Mouse (Mus musculus) liver, embryonic 14.5 days (tissue): ENCODE measurements around the gene Acaca. TPM values are rescaled to one million over a fixed set of nuclear protein-coding genes. Genes with fewer than 3 reads are reported as not detected.

Experiments
- ATAC-seq: fragments of 200-750 bp; cut with Nextera tagmentation; 2 replicates; pipeline ENCODE4 v1.8.0; 2017; ENCODE audit warnings: moderate number of reproducible peaks, mild to moderate bottlenecking, moderate library complexity; ENCODE audit not compliant: insufficient read depth
- DNase-seq, 3 experiments: peaks; one replicate each; pipeline ENCODE4 v3.0.0-alpha.2; 2012 to 2013; ENCODE audit warnings: low read depth in 3 of 3, low spot score in 3 of 3
- H3K27ac ChIP-seq: fragments of 300-500 bp; sonication (generic); 2 replicates; pipeline ENCODE4 v1.5.1; 2014; ENCODE audit warnings: moderate library complexity, mild to moderate bottlenecking, control low read depth, inconsistent platforms
- H3K27me3 ChIP-seq: fragments of 300-500 bp; sonication (generic); 2 replicates; pipeline ENCODE4 v1.6.1; 2014; ENCODE audit warnings: mild to moderate bottlenecking, low read length, moderate library complexity; ENCODE audit not compliant: control insufficient read depth, insufficient read depth
- H3K36me3 ChIP-seq: fragments of 300-500 bp; sonication (generic); replicated peaks from 2 replicates; pipeline ENCODE4 v1.6.1; 2014; ENCODE audit warnings: low read depth; ENCODE audit not compliant: control insufficient read depth, insufficient read depth
- H3K4me1 ChIP-seq, 2 experiments: fragments of 200-500 bp in 1 of 2; fragments of 300-500 bp in 1 of 2; sonication (generic) in 1 of 2; replicated peaks; 2 replicates each; pipeline ENCODE4 v1.6.1; 2012 to 2014; ENCODE audit warnings: antibody characterized with exemption in 1 of 2, inconsistent platforms in 1 of 2, low read length in 1 of 2; ENCODE audit not compliant: control insufficient read depth in 2 of 2, insufficient read depth in 2 of 2
- H3K4me2 ChIP-seq: fragments of 300-500 bp; sonication (generic); 2 replicates; pipeline ENCODE4 v1.6.1; 2014; ENCODE audit warnings: low read depth, mild to moderate bottlenecking, control low read depth, moderate library complexity
- H3K4me3 ChIP-seq, 2 experiments: fragments of 200-500 bp in 1 of 2; fragments of 300-500 bp in 1 of 2; sonication (generic) in 1 of 2; 2 replicates each; pipeline ENCODE4 v1.5.1; 2012 to 2014; ENCODE audit warnings: low read depth in 2 of 2, low read length in 2 of 2, mild to moderate bottlenecking in 2 of 2, control low read depth in 1 of 2, inconsistent platforms in 1 of 2, moderate library complexity in 1 of 2; ENCODE audit not compliant: insufficient read depth in 1 of 2
- H3K9ac ChIP-seq: fragments of 300-500 bp; sonication (generic); replicated peaks from 2 replicates; pipeline ENCODE4 v1.6.1; 2014; ENCODE audit warnings: mild to moderate bottlenecking, control low read depth, moderate library complexity
- H3K9me3 ChIP-seq: fragments of 300-500 bp; sonication (generic); 2 replicates; pipeline ENCODE4 v1.6.1; 2016; ENCODE audit warnings: low read length, mixed read lengths; ENCODE audit not compliant: control insufficient read depth
- CTCF ChIP-seq: IDR thresholded peaks from 2 replicates; pipeline ENCODE4 v1.5.1; 2016; ENCODE audit warnings: antibody characterized with exemption, low read depth, control low read depth
- EP300 ChIP-seq: IDR thresholded peaks from 2 replicates; pipeline ENCODE4 v1.6.1; 2016; ENCODE audit warnings: antibody characterized with exemption, low read depth
- WGBS: fragments of 180-500 bp; shearing (Covaris S2); extraction: QIAGEN DNeasy Blood & Tissue Kit; methylation state at CpG from one replicate; pipeline ENCODE4 v1.1.7; 2014; ENCODE audit not compliant: insufficient replicate concordance; 5-methylcytosine and 5-hydroxymethylcytosine counted together
- polyA plus RNA-seq, 2 experiments: library from polyadenylated mRNA; depleted of rRNA in 1 of 2; stranded (reverse) in 1 of 2; unstranded in 1 of 2; fragments of >200 nt; fragmentation: Nextera tagmentation in 1 of 2; extraction: Ambion mirVana in 1 of 2; gene quantifications; 2 replicates each; pipeline versions ENCODE4 v1.2.1 to v1.2.3; 2012 to 2014

The Acaca gene
- polyA plus RNA-seq, 2 experiments, result 4.7 to 6.6 TPM

DNA sequence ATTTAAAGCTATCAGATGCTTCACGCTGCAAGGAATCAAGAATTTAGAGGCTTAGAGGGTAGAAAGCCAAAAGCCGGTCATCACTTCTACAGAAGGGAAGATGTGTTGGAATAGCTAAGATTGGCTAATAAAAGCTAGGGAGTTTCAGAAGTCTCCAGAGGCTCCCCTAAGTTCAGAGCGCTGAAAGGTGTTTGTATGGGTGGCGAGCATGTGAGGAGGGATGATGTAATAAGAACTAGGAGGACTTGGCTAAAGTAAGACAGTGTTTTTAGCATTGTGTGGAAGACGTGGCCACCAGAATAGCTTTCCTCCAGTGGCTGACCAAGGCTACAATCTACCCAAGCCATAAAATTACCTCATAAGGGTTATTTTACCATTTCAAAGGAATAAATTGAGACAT, 15.8 kb upstream of the Acaca start:
- Histone ChIP-seq H3K27me3 (no peaks in the 10 kb centered on the region), H3K36me3 (peaks cover 7% of the 10 kb centered on the region), H3K9me3 (no peaks in the 10 kb centered on the region), H3K4me3 (no peak overlapping the region), H3K9ac (no peak overlapping the region), H3K27ac (no peak overlapping the region), H3K4me1 (no peaks in the 10 kb centered on the region), H3K4me2 (no peak overlapping the region)
- no peak for ATAC-seq
- TF ChIP-seq CTCF (no peak), EP300 (no peak)
- no peak for DNase-seq
- WGBS, result 78% methylated on average over 5 of the region's 5 CpGs

- H3K27ac ChIP-seq, result no peak overlapping the region
- H3K4me2 ChIP-seq, result no peak overlapping the region
- no peak for DNase-seq
- H3K4me3 ChIP-seq, result no peak overlapping the region
- no peaks in the 10 kb centered on the region for H3K9me3 ChIP-seq
- no peaks in the 10 kb centered on the region for H3K4me1 ChIP-seq
- TF ChIP-seq CTCF (no peak), EP300 (no peak)
- ATAC-seq, result no peak
- H3K36me3 ChIP-seq, result peaks cover 11% of the 10 kb centered on the region
- 86% methylated on average over 9 of the region's 9 CpGs for WGBS
- H3K9ac ChIP-seq, result no peak overlapping the region
- no peaks in the 10 kb centered on the region for H3K27me3 ChIP-seq
Measured at GRCm38 (mm10) chr11:84115646-84116045, 13.8 kb upstream of the Acaca start.

DNA sequence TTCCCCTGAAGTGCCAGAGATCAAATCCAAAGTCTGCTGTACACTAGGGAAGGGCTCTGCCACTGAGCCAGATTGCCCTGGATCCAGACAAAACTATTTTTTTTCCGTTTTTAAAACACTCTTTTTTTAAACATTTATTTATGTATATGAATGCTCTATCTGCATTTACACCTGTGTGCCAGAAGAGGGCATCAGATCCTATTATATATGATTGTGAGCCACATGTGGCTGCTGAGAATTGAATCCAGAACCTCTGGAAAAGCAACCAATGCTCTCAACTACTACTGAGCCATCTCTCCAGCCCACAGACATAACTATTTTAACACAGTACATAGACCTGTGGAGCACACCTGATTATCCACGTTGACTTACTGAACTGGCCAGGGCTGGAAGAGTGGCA, 13.3 kb upstream of the Acaca start:
- no peak overlapping the region for H3K4me2 ChIP-seq
- peaks cover 11% of the 10 kb centered on the region for H3K36me3 ChIP-seq
- no peaks in the 10 kb centered on the region for H3K9me3 ChIP-seq
- H3K27ac ChIP-seq, result no peak overlapping the region
- TF ChIP-seq CTCF (peak; percentile 39), EP300 (no peak)
- H3K4me1 ChIP-seq, result no peaks in the 10 kb centered on the region
- no peak for ATAC-seq
- H3K27me3 ChIP-seq, result no peaks in the 10 kb centered on the region
- 62% methylated on average over 2 of the region's 2 CpGs for WGBS
- no peak overlapping the region for H3K4me3 ChIP-seq
- no peak overlapping the region for H3K9ac ChIP-seq
- no peak for DNase-seq

DNA sequence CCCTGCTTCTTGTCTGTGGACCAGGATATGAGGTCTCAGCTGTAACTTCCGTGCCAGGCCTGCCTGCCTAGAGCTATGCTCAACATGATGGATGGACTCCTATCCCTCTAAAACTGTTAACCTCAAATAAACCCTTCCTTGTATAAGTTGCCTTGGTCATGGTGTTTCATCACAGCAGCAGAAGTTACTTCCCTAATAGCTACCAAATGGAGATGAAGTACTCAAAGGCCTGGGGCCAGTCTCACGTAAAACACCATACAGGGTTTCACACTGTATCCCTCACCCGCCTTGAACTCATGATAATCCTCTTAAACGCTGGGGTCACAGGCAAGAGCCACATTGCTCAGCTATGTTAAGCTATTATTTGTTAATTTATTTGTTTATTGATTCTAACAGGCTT, 12.0 kb upstream of the Acaca start:
- Histone ChIP-seq H3K9ac (no peak overlapping the region), H3K4me2 (no peak overlapping the region), H3K9me3 (no peaks in the 10 kb centered on the region), H3K27me3 (no peaks in the 10 kb centered on the region), H3K4me1 (peaks cover 0 to 3% of the 10 kb centered on the region in 2 experiments; a peak in 1 of 4 replicates), H3K27ac (no peak overlapping the region), H3K36me3 (peaks cover 11% of the 10 kb centered on the region), H3K4me3 (no peak overlapping the region)
- no peak for ATAC-seq
- WGBS, result 69% methylated on average over 4 of the region's 4 CpGs
- no peak for DNase-seq
- TF ChIP-seq EP300 (no peak), CTCF (no peak)

GRCm38 (mm10) chr11:84121051-84121956, 8.2 kb upstream of the Acaca start:
- ATAC-seq, result no peak
- Histone ChIP-seq H3K9ac (no peak overlapping the region), H3K27me3 (no peaks in the 10 kb centered on the region), H3K27ac (no peak overlapping the region), H3K4me1 (peaks cover 0 to 3% of the 10 kb centered on the region in 2 experiments; a peak in 1 of 4 replicates), H3K4me2 (no peak overlapping the region), H3K36me3 (peaks cover 9% of the 10 kb centered on the region), H3K4me3 (no peak overlapping the region), H3K9me3 (no peaks in the 10 kb centered on the region)
- TF ChIP-seq CTCF, result no peak
- TF ChIP-seq EP300, result no peak
- WGBS, result 71% methylated on average over 12 of the region's 12 CpGs
- DNase-seq, result no peak
